In the genomic region with DNA sequence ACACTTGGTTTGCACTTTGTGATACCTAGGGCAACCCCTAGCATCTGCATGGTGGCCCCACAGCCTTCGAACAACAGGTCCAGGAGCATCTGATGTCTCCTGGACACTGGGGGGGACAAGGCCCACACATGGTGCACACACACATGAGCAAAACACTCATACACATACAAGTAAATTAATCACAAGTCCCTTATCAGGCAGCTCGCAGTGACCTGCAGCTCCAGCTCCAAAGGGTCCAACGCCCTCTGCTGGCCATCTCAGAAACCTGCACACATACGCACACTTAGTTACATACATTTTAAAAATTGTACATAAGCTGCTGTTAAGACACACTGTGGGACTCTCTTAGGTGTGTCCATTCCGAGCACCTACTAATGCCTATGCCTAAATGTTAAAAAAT, we compare ENCODE assay signal across 12 mouse cellular contexts. TPM values are rescaled to one million over a fixed set of nuclear protein-coding genes. Genes with fewer than 3 reads are reported as not detected.
A peak's percentile ranks its signal among the peaks of the same experiment; 100 is the strongest.
DNase-seq lines count a peak whose midpoint lies in the region; TF ChIP-seq lines count a peak whose summit lies in the region.
"Had no signal": no experiment of that assay in that cellular context is flagged by ENCODE, and none has a peak within 500 bp of the region (broad histone marks: within the 10 kb centered on the region; RNA-seq: fewer than 3 reads in every experiment).

No protein-coding gene starts in this region.

- no peak overlapping the region for H3K27ac ChIP-seq in heart, embryonic 10.5 days
- H3K27ac ChIP-seq in bone marrow macrophage, adult 2 months (ENCODE audit: insufficient read depth, low read depth, low read length), result no peak overlapping the region
- no peak overlapping the region for H3K27ac ChIP-seq in small intestine, adult 2 months (ENCODE audit: insufficient read depth, low read depth, low read length)
- H3K27ac ChIP-seq: embryonic facial prominence, embryonic 10.5 days had no signal

- peak; percentile 32 for TF ChIP-seq CTCF in bone marrow macrophage, adult 2 months (IDR thresholded peaks at IDR 0.05; ENCODE audit: low read depth, low read length)
- TF ChIP-seq CTCF in small intestine, adult 2 months (IDR thresholded peaks at IDR 0.05; ENCODE audit: extremely low read depth, insufficient read length, insufficient replicate concordance, low read depth, low read length), result peak; percentile 33; the same call in 1 of the 2 replicates

- peaks cover 15% of the 10 kb centered on the region; the same call in 1 of the 2 replicates for H3K4me1 ChIP-seq in heart, embryonic 10.5 days
- H3K4me1 ChIP-seq in bone marrow macrophage, adult 2 months (ENCODE audit: control insufficient read depth, insufficient read depth, low read length), result 0 out of 2 replicates have a peak, but pooled peaks cover 4% of the 10 kb centered on the region
- H3K4me1 ChIP-seq in small intestine, adult 2 months (ENCODE audit: control insufficient read depth, insufficient read depth, insufficient read length, low read length), result no peaks in the 10 kb centered on the region

- intact Hi-C loops in left cerebral cortex, postnatal 4 days (cut with DNase I), result no loop called here

- H3K9me3 ChIP-seq in heart, embryonic 10.5 days, result no peaks in the 10 kb centered on the region
- H3K9me3 ChIP-seq: embryonic facial prominence, embryonic 10.5 days; heart, embryonic 15.5 days had no signal

- TF ChIP-seq POLR2A in bone marrow macrophage, adult 2 months (IDR thresholded peaks at IDR 0.05; ENCODE audit: borderline replicate concordance, low read depth, low read length), result no peak
- no peak for TF ChIP-seq POLR2A in small intestine, adult 2 months (IDR thresholded peaks at IDR 0.05; ENCODE audit: low read depth, low read length)

- no peaks in the 10 kb centered on the region for H3K36me3 ChIP-seq in heart, embryonic 10.5 days
- peaks cover 5% of the 10 kb centered on the region; the same call in 1 of the 2 replicates for H3K36me3 ChIP-seq in small intestine, adult 2 months (ENCODE audit: control insufficient read depth, insufficient read depth, low read length)
- H3K36me3 ChIP-seq: heart, embryonic 15.5 days had no signal

- H3K4me3 ChIP-seq in heart, embryonic 10.5 days, result no peak overlapping the region
- H3K4me3 ChIP-seq in bone marrow macrophage, adult 2 months (ENCODE audit: insufficient read depth, low read length), result no peak overlapping the region
- H3K4me3 ChIP-seq in small intestine, adult 2 months (ENCODE audit: low read depth, low read length), result no peak overlapping the region
- H3K4me3 ChIP-seq: embryonic facial prominence, embryonic 10.5 days; heart, embryonic 15.5 days had no signal

- H3K27me3 ChIP-seq in heart, embryonic 10.5 days (ENCODE audit: insufficient read depth, poor library complexity, severe bottlenecking), result no peaks in the 10 kb centered on the region
- H3K27me3 ChIP-seq in small intestine, adult 2 months (ENCODE audit: control insufficient read depth, insufficient read depth, low read length), result no peaks in the 10 kb centered on the region
- H3K27me3 ChIP-seq: heart, embryonic 15.5 days had no signal

- peak; percentile 72 for DNase-seq in heart, embryonic 10.5 days (ENCODE audit: low spot score)
- DNase-seq in heart, adult 8-10 months (ENCODE audit: low spot score), result no peak
- peak; percentile 40 for DNase-seq in lung, postnatal 10 days
- DNase-seq in lung, postnatal 36 days, result no peak
- no peak for DNase-seq in left cerebral cortex, postnatal 4 days
- DNase-seq in cerebellum, postnatal 10 days, result no peak
- DNase-seq: kidney, adult 9 months; right cerebral cortex, postnatal 14 days had no signal

- WGBS in heart, embryonic 10.5 days, result 81% methylated on average over 5 of the region's 5 CpGs
- 86% methylated on average over 5 of the region's 5 CpGs for WGBS in small intestine, adult 2 months

RNA-seq across cellular contexts. Expression of a gene that starts 17.3 kb away (rescaled TPM):
- polyA plus RNA-seq in heart, embryonic 10.5 days (2016; fragmentation: Nextera tagmentation; extraction: Ambion mirVana), result 15.4 and 20.6 TPM in 2 replicates
- total RNA-seq in heart, adult 8-10 months (2022), result 100 to 1,000 TPM in 2 of 4 experiments, 10 to 100 TPM in 2; 84.9 to 110 (median 102) TPM
- polyA plus RNA-seq in bone marrow macrophage, adult 2 months (2012; ENCODE audit: insufficient read depth, insufficient read length, missing spikeins), result 0.52 and 0.76 TPM in 2 replicates
- 3.0 and 3.9 TPM in 2 replicates for polyA plus RNA-seq in small intestine, adult 2 months (2012; rRNA removed)
- 1 to 10 TPM; 3.3 to 3.4 TPM for total RNA-seq in left cerebral cortex, postnatal 4 days (2021)

Comparison
In these comparisons a context has a peak if more than half of its experiments do, and no peak if none do; other contexts are left out.
1. DNase-seq: peak in heart, embryonic 10.5 days (single experiment) and lung, postnatal 10 days (single experiment); none in heart, adult 8-10 months (single experiment), lung, postnatal 36 days (single experiment), left cerebral cortex, postnatal 4 days (single experiment) and cerebellum, postnatal 10 days (0 of 2).